Mouse (Mus musculus) heart, adult 2 months (tissue): ENCODE measurements around the gene Atp6v1g2. TPM values are rescaled to one million over a fixed set of nuclear protein-coding genes. Genes with fewer than 3 reads are reported as not detected.

Experiments
- DNase-seq, 2 experiments: peaks; one replicate each; pipeline ENCODE4 v3.0.0; 2021
- H3K27ac ChIP-seq: fragments of 200-600 bp; 2 replicates; pipeline ENCODE4 v1.8.1; 2022
- H3K27me3 ChIP-seq: fragments of 200-500 bp; 2 replicates; pipeline ENCODE4 v1.6.1; 2012; ENCODE audit warnings: mild to moderate bottlenecking, low read length, inconsistent platforms, mixed read lengths; ENCODE audit not compliant: control insufficient read depth, insufficient read depth
- H3K36me3 ChIP-seq: fragments of 200-500 bp; 2 replicates; pipeline ENCODE4 v1.6.1; 2012; ENCODE audit warnings: low read length, inconsistent platforms; ENCODE audit not compliant: control insufficient read depth, insufficient read depth
- H3K4me1 ChIP-seq: fragments of 200-500 bp; 2 replicates; pipeline ENCODE4 v1.6.1; 2011; ENCODE audit warnings: low read length; ENCODE audit not compliant: control insufficient read depth, insufficient read depth
- H3K4me3 ChIP-seq: fragments of 200-600 bp; 2 replicates; pipeline ENCODE4 v1.8.1; 2022
- H3K79me2 ChIP-seq: fragments of 200-500 bp; replicated peaks from 2 replicates; pipeline ENCODE4 v1.6.1; 2012; ENCODE audit warnings: mild to moderate bottlenecking, inconsistent platforms, low read length, moderate library complexity, mixed read lengths; ENCODE audit not compliant: control insufficient read depth, insufficient read depth
- H3K9ac ChIP-seq: fragments of 200-500 bp; 2 replicates; pipeline ENCODE4 v1.6.1; 2012; ENCODE audit warnings: low read depth, mild to moderate bottlenecking, control low read depth, inconsistent platforms, low read length, mixed read lengths
- CTCF ChIP-seq: fragments of 200-600 bp; IDR thresholded peaks from 2 replicates; pipeline ENCODE4 v1.8.1; 2022; ENCODE audit warnings: antibody characterized with exemption, mild to moderate bottlenecking, moderate library complexity
- EP300 ChIP-seq: fragments of 200-500 bp; IDR thresholded peaks from 2 replicates; pipeline ENCODE4 v1.6.1; 2011; ENCODE audit warnings: low read depth, low read length, control low read depth; ENCODE audit not compliant: insufficient read depth
- POLR2A ChIP-seq: fragments of 200-500 bp; IDR thresholded peaks from 2 replicates; pipeline ENCODE4 v1.6.1; 2011; ENCODE audit warnings: mild to moderate bottlenecking, low read depth, low read length, control low read depth; ENCODE audit not compliant: insufficient read depth
- WGBS: fragments of 180-500 bp; shearing (Covaris S2); methylation state at CpG from one replicate; pipeline ENCODE4 v1.1.7; 2018; 5-methylcytosine and 5-hydroxymethylcytosine counted together
- intact Hi-C: fragments of 180-260 bp; cut with DNase I; formaldehyde crosslinking; loops from one replicate; pipeline ENCODE4 v1.15.1; 2025
- polyA plus RNA-seq: library from polyadenylated mRNA; depleted of rRNA; stranded (reverse); fragments of >200 nt; gene quantifications from 2 replicates; pipeline ENCODE4 v1.2.3, GENCODE M21; 2012
- total RNA-seq, 2 experiments: library from RNA; stranded (reverse); gene quantifications; 2 replicates each; pipeline ENCODE4 v1.2.3; 2021

Gene Atp6v1g2
- total and polyA plus RNA-seq, 3 experiments: 3.0 to 6.4 (median 3.2) TPM

DNA sequence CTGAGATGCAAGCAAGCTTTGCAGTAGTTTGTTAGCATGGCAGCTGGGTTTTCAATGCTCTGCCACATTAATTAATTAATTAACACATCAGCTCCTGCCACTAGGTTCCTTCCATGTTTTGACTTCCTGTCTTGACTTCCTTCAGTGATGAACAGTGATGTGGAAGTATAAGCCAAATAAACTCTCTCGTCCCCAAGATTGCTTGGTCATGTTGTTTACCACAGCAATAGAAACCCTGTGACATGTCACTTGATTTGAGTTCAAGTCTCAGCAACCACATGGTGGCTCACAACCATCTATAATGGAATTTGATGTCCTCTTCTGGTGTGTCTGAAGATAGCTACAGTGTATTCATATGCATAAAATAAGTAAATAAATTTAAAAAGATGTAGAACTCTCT is 23.9 kb downstream of the Atp6v1g2 start:
- intact Hi-C loops: loop anchor here (5.0 kb wide), 1 partner anchor 35 kb away; no protein-coding TSS in a partner anchor

DNA sequence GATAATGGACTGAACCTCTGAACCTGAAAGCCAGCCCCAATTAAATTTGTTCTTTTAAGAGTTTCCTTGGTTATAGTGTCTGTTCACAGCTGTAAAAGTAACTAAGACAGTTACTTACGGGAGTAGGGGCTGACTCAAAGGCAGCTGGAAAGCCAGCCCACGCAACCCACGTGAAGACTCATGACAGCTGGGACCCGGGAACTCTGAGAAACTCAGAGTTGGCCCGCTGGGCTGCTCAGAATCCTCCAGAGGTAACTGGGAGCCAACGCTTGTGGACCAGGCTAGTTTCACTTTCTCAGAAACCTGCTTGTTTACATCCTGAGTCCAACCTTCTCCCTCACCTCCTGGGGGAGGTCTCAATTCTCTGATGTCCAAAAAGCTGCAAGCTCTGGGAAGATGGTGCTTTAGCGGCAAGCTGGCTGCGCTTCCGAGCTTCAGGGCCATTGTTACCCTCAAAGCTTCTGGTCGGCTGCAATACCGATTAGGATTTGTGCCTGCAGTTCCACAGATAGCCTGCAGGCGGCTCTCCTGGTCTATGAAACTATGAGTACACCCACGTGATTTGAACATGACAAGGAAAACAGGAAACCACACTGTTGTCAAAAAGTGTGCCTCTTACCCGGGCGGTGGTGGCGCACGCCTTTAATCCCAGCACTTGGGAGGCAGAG is 24.5 kb downstream of the Atp6v1g2 start:
- Histone ChIP-seq H3K27ac (peak overlapping the region; percentile 89), H3K4me1 (no peaks in the 10 kb centered on the region; the same call in 1 of the 2 replicates), H3K27me3 (no peaks in the 10 kb centered on the region), H3K9ac (peak overlapping the region; percentile 72), H3K4me3 (peak overlapping the region; percentile 47), H3K36me3 (no peaks in the 10 kb centered on the region), H3K79me2 (no peaks in the 10 kb centered on the region)
- intact Hi-C loops: loop anchor here (1.0 to 5.0 kb wide), 3 partner anchors 16 to 44 kb away; no protein-coding TSS in a partner anchor
- 4% methylated on average over 17 of the region's 17 CpGs for WGBS
- peak; percentile 95 to 97 for DNase-seq
- TF ChIP-seq EP300: peak; percentile 91
- peak; percentile 32; the same call in 1 of the 2 replicates for TF ChIP-seq POLR2A
- peak; percentile 86 for TF ChIP-seq CTCF

More for the DNA sequence above, 23.9 kb downstream of the Atp6v1g2 start:
- no peak for DNase-seq
- TF ChIP-seq POLR2A: no peak
- Histone ChIP-seq H3K27ac (peak overlapping the region; percentile 89), H3K4me3 (no peak overlapping the region), H3K27me3 (no peaks in the 10 kb centered on the region), H3K36me3 (no peaks in the 10 kb centered on the region), H3K79me2 (no peaks in the 10 kb centered on the region), H3K9ac (no peak overlapping the region), H3K4me1 (no peaks in the 10 kb centered on the region; the same call in 1 of the 2 replicates)
- WGBS: 36% methylated on average over 1 of the region's 1 CpGs

- H3K27me3 ChIP-seq: no peaks in the 10 kb centered on the region
- 35% methylated on average over 14 of the region's 14 CpGs for WGBS
- no peak overlapping the region for H3K9ac ChIP-seq
- DNase-seq: peak; percentile 66 to 86
- H3K27ac ChIP-seq: peak overlapping the region; percentile 89
- no peaks in the 10 kb centered on the region; the same call in 1 of the 2 replicates for H3K4me1 ChIP-seq
- intact Hi-C loops: loop anchor here (1.0 to 5.0 kb wide), 3 partner anchors 16 to 44 kb away; no protein-coding TSS in a partner anchor
- no peaks in the 10 kb centered on the region for H3K79me2 ChIP-seq
- peak; percentile 56; the same call in 1 of the 2 replicates for TF ChIP-seq EP300
- TF ChIP-seq CTCF: peak; percentile 45
- peak; percentile 57; the same call in 1 of the 2 replicates for TF ChIP-seq POLR2A
- H3K36me3 ChIP-seq: no peaks in the 10 kb centered on the region
- no peak overlapping the region for H3K4me3 ChIP-seq
Observed at GRCm38 (mm10) chr17:35258492-35259478, 25.3 kb downstream of the Atp6v1g2 start.

DNA sequence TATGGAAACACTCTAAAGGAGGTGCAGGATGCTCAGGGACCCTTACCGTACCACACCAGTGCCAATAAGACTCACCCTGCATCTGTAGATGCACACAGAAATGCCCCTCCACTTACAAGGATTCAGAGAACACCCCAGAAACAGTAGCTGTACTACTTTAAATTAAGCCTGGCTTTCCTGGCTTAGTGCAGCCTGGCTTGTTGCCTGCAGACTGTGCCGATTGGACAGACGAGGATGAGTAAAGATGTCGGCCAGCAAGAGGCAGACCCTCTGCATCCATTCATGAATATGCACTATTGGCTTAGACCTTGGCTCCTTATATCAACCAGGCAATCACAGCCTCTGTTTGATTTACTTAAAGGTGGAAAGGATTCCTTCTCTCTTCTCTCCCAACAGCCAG is 26.2 kb downstream of the Atp6v1g2 start:
- no peaks in the 10 kb centered on the region for H3K27me3 ChIP-seq
- intact Hi-C loops: loop anchor here (5.0 kb wide), 1 partner anchor 33 kb away; no protein-coding TSS in a partner anchor
- H3K4me1 ChIP-seq: no peaks in the 10 kb centered on the region; the same call in 1 of the 2 replicates
- H3K4me3 ChIP-seq: no peak overlapping the region
- peak overlapping the region; percentile 89 for H3K27ac ChIP-seq
- no peak for DNase-seq
- no peaks in the 10 kb centered on the region for H3K79me2 ChIP-seq
- peaks cover 3% of the 10 kb centered on the region; the same call in 1 of the 2 replicates for H3K36me3 ChIP-seq
- TF ChIP-seq POLR2A (no peak), EP300 (no peak), CTCF (no peak)
- H3K9ac ChIP-seq: no peak overlapping the region
- 63% methylated on average over 4 of the region's 4 CpGs for WGBS

- H3K9ac ChIP-seq: no peak overlapping the region
- intact Hi-C loops: no loop called here
- 81% methylated on average over 13 of the region's 13 CpGs for WGBS
- no peak overlapping the region for H3K4me3 ChIP-seq
- H3K27me3 ChIP-seq: no peaks in the 10 kb centered on the region
- peaks cover 3% of the 10 kb centered on the region for H3K36me3 ChIP-seq
- no peak for TF ChIP-seq EP300
- no peak for TF ChIP-seq CTCF
- no peak for TF ChIP-seq POLR2A
- H3K4me1 ChIP-seq: peaks cover 3% of the 10 kb centered on the region
- no peaks in the 10 kb centered on the region for H3K79me2 ChIP-seq
- no peak for DNase-seq
- peak overlapping the region; percentile 90; the same call in 1 of the 2 replicates for H3K27ac ChIP-seq
Observed at GRCm38 (mm10) chr17:35261651-35262050, 28.2 kb downstream of the Atp6v1g2 start.
